Mouse (Mus musculus) A20 (cell line): ENCODE measurements at regions not wholly inside any gene's neighbourhood (a gene's known extent, or its start where the extent isn't known, plus 50 kb on each side); places are given as distances from the start of the nearest gene placed in this dataset.

Source experiments
- DNase-seq: peaks from one replicate; pipeline ENCODE4 v3.0.0-alpha.2; 2011; ENCODE audit warnings: low read depth, low spot score

DNA sequence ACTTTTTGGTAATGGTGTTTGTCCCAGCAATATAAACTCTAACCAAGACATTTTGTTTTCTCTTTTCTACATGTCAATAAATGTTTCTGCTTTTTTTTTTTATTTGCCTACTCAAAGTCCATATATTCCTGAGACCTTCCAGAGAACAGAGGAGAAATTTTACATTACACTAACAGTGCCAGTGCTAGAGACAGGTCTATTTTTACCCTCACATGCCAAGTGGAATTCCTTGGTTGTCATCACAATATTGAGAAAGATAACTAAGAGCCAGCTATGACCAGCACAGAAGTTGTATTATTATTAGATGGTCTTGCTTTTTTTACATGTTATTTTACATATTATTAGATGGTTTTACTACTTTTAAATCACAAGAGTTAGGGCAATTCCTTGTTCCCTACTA lies 282.8 kb downstream of the Rfpl4b start:
- no peak for DNase-seq

DNA sequence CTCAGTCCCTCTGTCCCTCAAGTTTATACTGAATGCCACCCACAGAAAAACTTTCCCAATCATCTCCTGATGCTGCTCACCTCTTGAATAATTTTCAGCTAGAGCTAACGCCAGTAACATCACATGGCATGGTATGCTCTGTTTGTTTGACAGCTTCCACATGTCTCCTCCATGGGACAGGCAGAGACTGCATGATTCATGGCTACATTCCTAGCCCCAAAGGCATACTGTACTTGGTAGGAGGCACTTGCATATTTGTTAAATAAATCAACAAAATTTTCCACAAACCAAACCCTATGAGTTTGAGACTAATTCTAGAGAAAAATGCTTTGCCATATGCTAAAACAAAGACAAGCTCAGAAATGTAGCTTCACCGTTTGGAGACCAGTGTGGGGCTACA lies 304.9 kb downstream of the Rfpl4b start:
- no peak for DNase-seq
